Mouse (Mus musculus) activated CD4-positive, CD25-positive, alpha-beta regulatory T cell, adult 4 months (primary cell): ENCODE data around the gene Emg1. TPM values are rescaled to one million over a fixed set of nuclear protein-coding genes. Genes with fewer than 3 reads are reported as not detected.

Experiments used
- ATAC-seq: one replicate; pipeline ENCODE4 v1.8.0; 2017
- polyA plus RNA-seq, 2 experiments: library from polyadenylated mRNA; unstranded; fragments of 100-300 nt; shearing (Covaris generic); gene quantifications; one replicate each; pipeline ENCODE4 v1.2.1; 2017

Emg1 gene
- polyA plus RNA-seq, result 100 to 1,000 TPM; 401 to 440 TPM

DNA sequence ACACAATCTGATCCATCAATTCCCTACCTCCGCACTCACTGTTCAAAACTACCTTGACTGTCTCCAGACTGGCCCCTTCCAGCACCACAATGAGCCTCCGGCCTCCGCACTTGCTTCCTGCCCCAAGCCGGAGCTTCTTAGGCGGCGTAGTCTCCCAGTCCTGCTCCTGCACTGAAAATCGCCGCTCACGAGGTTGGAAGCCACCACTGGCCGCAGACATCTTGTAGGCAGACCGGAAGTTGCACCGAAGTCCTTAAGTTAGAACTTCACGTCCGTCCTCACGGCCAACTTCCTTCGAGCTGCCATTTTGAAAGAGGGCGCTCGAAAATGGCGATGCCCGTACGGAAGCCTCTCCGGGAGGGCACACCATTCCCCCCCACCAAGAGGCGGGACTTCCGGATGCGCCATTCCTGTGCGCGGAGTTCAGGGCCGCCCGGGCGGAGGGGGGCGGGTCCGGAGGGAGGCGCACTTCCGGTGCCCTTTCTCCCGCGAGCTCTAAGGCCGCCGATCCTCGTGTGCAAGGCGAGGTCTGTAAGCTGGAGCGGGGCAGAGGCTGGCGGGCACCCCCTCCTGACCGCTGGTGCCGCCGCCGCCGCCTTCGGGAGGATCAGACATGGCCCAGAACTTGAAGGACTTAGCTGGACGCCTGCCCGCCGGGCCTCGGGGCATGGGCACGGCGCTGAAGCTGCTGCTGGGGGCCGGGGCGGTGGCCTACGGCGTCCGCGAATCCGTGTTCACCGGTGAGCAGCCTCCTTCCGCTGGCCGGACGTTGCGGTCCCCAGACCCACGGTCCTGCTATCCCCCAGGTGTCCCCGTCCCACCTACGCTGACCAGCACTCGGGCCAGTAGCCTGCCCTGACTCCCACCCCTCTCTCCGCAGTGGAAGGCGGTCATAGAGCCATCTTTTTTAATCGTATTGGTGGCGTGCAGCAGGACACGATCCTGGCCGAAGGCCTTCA, at the start of gene Emg1, which contains the start of gene Phb2:
Gene Emg1 (minus strand): TSS at position 355 of the 959 bp plus-strand sequence.
Gene Phb2 (plus strand): TSS at position 513 of the 959 bp plus-strand sequence.
- peak; percentile 97 for ATAC-seq

DNA sequence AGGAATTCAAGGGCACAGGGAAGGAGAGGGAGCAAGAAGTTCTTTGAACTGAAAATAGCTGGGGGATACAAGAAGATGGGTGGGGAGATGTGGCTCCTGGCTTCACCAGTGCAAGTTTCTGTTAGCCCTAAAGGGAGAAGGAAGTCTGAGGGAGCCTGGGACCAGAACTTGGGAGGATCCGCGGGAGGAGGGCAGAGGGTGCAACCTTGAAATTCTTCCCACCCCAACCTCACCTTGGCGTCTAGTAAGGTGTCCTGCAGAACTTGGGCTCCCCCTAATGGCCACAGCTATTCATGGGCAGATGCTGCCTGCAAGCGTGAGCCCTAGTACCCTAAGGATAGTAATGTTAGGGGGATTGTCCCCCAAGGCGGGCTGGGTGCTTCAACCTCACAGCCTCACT, 47.3 kb upstream of the Emg1 start:
- peak; percentile 61 for ATAC-seq

DNA sequence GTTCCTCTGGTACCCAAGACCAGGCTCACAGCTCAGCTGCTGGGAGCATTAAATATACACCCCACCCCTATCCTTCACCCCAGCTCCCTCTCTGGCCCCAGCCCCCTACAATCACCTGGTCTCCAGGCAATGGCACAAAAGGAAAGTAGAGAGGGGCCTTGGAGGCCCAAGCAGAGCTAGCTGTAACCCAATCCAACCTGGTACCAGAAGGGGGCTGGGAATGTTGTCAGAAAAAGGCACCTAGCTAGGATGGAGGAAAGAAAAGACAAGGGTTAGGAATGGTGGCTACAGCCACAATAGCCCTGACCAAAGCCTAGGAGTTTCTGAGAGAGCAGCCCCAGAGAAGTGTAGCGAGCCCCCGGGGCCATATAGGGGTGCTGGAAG, 46.9 kb upstream of the Emg1 start:
- no peak for ATAC-seq

DNA sequence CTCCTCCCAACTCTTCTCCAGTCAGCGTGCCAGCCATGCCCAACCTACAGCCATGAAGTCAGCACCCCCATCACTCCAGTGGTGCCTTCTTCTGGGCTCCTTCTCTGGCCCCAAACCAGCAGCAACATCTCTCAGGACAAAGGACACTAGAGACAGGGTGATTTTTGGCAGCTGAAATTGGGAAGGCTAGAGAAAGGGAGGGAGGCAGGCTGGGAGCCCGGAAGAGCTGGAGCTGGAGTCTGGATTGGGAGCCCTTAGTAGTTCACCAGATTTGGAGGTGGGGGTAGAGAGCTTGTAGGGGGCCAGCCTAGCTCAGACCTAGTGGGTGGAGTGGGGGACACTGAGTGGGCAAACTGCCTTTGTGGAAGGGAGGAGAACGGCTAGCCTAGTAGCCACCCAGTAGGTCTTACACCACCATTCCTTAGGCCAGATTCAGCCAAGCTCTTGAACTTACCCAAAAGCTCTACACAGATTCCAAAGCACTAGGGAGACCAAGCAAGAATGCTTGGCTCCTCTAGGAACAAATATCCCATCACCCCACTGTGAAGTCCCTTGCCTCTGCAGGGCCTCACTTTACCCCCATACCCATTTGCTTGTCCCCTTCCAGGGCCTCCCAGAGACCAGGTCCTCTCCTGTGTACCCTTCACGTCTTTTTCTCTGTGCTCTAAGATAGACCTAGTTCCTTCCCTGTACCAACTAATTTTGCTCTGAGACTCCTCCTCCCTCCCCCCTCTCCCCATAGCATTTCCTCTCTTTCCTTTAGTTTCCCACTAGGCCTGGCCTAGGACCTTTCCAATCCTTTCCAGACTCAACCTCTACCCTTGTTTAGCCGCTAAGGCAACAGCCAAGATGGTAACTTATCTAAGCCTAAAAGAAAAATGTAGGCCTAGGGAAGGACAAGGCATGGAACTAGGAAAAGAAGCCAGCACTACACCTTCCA, 46.2 kb upstream of the Emg1 start:
- no peak for ATAC-seq

DNA sequence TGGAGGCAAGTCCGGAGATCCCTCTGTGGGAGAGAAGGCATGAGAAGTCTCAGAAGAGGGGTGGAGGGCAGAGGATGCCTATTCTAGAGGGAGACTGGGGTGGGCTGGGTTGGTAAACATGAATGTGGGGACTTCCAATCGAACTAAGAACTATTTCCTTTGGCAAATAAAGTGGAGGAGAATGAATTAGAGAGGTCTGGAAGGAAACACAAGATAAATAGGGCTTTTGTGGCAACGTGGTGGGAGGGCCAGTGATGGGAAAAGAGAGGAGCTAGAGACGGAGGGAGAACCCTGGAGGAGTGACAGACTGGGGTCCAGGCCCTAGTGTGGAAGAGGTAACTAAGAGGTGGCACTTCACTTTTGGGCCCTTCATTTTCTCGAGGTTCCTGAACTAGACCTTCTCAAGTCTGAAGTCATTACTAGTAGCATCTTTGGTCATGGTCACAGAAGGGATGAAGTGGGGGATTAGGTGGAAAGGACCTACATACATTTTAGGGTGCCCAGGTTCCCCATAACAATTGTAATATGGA, 45.4 kb upstream of the Emg1 start:
- ATAC-seq, result no peak

DNA sequence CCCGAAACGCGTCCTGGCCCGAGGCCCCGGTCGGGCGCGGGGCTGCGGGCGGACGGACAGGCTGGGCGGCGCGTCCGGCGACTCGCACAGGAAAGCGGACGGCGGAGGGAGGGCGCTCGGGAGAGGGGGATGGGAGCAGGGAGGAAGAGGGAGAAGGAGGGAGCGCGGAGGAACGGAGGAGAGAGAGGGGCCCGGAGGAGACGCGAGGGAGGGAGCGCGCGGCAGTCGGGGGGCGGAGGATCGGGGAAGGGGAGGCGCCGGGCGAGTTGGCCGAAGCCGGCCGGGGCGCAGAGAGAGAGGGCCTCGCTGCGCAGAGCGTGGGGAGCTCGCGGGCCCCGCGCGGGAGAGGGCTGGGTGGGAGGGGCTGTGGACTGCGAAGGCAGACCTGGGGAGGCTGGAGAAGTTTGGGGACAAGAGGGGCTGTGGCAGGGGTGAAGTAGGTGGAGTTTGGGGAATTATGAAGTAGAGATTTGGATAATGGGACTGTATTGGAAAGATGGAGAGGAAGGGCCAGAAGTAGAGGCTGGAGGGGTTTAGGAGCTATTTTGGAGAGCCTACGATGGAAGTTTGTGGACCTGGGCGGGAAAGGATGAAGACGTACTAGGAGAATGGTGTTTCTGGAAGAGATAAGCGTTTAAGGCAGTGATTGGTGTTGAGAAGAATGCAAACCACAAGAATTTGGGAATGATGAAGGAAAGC, 44.8 kb upstream of the Emg1 start:
- peak; percentile 25 for ATAC-seq

DNA sequence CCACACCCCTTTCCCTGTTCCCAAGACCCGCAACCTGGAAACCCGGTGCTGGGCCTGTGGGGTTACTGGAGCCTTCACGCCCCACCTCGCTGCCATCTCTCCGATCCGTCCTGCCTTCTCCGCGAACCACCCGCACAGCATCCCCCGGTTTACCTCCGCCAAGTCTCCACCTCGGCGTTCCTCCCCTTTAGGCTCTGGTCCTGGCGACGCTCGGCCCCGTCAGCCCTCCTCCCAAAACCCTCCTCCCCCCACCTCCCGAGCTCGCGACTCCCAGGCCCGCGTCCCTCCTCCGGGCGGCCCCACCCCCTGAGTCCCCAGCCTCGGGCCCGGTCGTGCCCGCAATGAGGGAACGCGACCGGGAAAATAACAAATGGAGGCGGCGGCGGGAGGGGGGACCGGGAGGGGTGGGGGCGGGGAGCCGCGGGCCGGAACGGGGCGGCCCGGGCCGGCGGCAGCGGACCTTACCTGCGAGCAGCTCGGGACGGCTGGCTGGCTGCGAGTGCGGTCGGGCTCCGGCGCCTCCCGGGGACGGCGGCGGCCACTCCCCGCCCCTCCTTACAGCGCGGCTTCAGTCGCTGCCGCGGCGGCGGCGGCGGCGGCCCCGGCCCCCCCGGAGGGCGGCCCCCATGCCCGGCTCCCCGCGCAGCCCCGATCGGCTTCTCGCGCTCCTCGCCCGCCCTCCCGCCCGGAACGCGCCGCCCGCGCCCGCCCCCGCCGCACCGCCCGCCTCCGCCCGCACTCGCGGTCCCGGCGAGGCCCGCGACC, 44.0 kb upstream of the Emg1 start, which contains the start of the genes Gm45234 and Atn1:
Gene Gm45234 (minus strand): TSS at position 191 of the 765 bp plus-strand sequence.
Gene Atn1 (minus strand): TSS at position 694 of the 765 bp plus-strand sequence.
- peak; percentile 33 for ATAC-seq

DNA sequence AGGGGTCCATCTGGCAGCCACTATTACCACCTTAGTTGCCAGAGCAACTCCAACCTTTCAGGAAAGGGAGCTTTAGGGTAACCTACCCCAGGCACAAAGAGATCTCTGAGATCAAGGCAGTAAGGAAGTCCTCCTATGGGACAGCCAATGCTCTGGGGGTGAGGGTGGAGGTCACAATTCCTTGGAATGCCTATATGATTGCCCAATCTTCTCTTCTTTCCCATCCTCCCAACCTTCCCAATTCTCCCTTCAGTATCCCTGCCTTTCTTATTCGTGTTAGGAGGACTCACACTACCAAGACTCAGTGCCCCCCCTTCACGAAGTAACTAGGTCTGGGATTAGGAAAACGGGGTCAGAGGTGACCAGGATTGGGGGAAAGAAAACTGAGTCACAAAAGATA, 43.3 kb upstream of the Emg1 start:
- no peak for ATAC-seq

DNA sequence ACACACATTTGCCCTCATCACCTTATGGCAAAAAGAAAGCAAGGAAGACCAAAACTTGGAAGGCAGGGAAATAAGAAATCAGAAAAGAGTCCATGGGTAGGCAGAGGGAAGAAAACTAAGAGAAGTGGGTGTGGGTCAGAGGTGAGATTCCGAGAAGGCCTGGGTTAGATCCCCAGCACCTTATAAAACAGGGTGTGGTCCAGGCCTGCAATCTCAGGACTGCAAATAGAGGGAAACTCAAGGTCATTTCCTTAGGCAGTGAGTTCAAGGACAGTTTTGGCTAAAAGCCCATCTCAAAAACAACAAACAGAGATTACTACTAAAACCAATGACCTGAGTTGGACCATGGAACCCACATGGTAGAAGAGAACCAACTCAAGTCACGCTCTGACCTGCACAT, 41.9 kb upstream of the Emg1 start:
- no peak for ATAC-seq

DNA sequence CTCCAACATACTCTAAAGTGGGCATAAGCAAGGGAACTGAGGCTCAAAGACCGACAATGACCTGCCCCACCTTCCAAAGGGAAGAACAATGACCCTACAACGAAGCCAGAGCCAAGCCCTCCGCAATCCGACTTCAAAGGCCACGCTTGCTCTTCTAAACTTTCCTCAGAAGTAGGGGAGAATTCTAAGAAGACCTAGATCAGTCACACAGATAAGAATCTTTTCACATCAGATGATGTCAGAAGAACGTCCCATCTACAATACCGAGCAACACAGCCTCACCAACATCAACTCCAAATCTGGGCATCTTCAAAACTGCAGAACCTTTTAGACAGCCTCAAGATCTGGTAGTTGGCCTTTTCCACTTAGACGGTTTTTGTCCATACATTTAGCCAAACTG, 38.4 kb upstream of the Emg1 start:
- peak; percentile 67 for ATAC-seq

DNA sequence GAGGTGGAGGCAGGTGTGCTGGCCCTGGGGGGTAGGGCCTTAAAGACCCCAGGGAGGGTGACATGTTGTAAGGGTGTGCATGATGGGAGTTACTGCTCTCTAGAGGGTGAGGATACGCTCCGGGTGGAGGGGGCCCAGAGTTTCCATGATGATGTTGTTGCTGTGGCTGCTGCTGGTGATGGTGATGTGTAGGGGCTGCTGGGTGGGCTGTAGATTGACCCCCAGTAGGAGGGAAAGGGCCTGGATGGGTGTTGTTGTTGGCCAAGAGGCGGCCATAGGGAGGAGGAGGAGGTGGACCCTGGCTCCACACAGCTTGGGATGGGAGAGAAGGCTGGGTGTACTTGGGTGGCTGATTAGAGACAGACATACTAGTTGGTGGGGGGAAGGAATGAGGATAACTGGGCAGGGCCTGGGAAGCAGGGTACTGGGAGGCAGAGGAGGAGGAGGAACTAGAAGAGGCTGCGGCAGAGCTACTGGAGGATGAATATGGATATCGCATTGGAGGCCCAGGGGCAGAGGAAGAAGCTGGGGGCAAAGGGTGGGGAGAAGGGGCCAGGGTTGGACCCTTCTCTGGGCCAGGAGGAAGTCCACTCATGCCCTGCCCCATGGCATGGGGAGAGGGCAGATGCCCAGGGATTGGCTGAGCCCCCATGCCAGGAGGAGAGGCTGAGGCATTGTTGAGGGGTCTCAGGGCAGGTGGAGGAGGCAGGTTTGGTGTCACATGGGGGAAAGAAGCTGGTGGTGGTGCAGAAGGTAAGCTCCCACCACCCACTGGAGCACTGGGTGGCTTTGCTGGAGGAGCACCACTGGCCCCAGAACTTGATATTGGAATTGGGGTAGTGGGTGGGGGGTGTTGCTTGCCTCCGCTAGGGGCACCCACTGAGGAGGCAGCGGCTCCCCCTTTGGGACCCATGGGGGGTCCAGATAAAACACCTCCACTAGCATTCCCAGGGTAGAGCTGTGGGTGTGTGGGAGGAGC, 35.0 kb upstream of the Emg1 start:
- no peak for ATAC-seq

DNA sequence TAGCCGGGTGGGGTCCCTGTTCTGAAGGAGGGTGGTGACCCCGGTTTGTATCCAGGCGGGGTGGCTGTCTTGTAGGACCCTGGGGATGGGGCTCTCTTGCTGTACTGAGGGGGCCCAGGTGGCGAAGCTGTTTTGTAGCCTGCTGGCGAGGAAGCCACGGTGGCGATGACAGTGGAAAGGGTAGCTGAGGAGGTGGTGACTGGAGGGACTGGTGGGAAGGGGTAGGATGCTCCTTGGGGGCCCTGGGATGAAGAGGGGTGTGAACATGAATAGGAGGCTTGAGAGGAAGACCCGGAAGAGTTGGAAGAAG, 34.3 kb upstream of the Emg1 start:
- ATAC-seq, result no peak

DNA sequence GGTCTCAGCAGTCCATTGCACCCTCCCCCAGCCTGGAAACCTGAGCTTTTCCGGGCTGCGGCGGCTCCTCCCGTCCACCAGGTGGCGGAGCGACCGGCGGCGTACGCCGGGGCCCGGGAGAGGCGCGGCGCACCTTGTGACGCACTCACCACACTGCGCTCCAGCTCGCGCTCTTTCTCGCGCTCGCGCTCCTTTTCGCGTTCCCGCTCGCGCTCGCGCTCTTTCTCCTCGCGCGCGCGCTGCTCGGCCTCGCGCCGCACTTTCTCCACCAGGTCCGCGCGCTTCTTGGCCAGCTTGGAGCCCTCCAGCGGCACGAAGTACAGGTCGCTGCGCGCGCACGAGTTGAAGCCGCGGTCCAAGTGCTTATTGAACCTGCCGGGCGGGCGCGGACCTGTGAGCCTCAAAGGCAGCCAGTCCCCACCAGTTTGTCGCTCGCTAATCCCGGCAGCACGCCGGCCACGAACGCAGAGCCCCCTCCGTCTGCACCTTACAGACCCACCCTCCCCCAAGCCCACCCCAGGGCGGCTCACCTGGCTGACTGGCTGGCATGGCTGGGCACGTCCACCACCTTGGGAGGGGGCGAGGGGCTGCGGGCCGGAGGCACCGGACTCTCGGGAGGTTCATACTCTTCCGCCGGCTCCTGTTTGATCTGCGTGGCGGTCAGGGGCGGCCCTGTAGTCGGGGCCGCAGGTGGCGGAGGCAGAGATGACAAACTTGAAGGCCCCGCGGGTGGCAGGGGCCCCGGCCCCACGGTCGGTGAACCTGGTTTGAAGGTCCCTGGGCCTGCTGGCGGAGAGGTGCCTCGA, 33.7 kb upstream of the Emg1 start:
- ATAC-seq, result peak; percentile 55

DNA sequence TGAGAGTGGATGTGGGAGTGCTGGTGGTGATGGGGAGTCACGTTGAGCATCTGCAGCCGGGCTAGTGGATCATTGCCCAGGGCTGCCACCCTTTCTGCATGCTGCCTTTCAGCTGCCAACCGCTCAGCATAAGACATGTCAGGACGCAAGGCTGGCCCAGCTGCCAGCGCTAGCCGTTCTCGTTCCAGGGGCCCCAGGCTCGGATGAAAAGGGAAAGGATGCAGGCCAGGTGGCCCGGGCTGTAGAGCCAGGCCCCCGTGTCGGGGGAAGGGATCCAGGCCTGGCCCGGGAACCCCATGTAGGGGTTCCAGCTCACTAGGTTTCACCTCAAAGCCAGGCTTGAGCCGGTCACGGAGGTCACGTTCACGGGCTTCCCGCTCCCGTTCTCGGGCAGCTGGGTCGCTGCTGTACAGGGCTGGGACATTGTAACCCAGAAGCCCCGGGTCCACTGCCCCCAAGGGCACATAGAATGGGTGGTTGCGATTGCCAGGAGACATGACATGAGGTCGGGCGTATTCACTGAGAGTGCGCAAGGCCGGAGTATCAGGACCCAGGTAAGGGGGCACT, 32.9 kb upstream of the Emg1 start:
- ATAC-seq, result no peak

DNA sequence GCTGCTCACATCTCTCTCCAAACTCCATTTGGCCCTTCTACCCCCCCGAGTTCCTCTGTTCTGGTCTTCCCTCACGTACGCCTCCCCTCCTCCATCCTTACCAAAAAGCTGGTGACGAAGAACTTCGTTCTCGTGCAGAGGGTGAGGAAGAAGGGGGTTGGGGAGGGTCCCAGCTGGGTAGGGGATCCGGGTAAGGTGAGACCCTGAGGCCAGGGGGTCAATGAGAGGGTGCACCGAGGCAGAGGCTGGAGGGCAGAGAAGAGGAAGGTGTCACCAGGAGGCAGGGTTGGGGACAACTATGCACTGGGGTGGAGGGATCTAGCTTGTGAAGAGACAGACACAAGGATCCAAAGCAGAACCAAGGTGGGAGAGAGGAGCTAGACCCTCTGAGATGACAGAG, 31.7 kb upstream of the Emg1 start:
- no peak for ATAC-seq

DNA sequence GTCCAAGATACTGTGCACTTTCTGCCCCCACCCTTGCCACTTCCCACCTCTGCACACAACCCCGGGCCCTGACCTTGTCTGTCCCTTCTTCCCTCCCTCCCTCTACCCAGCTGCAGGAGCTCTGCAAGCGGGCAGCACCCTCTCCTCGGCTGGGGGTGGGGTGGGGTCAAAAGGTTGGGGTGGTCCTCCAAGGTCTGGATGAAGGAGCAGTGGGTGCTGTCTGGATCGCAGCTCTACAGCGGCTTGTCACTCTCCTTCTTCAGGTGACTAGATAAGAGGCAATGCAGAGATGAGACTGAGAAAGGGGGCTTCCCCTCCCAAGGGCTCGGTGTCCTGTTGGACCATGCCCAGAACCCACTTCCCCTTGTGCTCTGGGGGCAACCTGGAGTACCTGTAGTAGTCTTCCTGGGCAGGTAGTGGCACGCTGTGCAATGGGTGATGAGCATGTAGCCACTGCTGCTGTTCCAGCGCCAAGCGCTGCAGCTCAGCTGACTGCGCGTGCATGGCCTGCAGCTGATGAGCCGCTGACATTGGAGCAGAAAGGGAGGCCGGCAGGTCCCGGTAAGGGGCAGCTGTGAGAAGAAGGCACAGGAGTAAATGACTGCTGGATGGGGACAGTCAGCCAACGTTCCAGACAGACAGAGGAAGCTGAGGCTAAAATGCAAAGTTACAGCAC, 31.0 kb upstream of the Emg1 start:
- ATAC-seq, result no peak

DNA sequence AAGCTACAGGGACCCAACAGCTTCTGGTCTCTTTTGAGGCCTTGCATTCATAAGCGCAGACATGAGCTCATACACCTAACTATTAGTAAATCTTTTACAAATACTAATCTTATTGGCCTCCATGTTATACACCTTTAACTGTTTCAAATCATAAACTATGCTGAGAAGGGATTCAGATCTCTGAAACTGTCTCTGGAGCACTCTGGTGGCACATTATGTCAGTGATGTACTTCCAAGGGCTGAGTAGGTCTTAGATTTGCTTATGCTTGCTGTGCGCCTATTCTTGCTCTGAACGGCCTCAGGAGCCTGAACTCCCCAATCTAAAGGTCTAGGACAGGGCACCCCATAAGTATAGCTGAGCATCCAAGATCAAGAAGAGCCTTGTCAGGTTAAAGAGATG, 29.9 kb upstream of the Emg1 start:
- no peak for ATAC-seq
